Mouse (Mus musculus) kidney, postnatal 0 days (tissue): ENCODE measurements around the gene Pih1d1. TPM values are rescaled to one million over a fixed set of nuclear protein-coding genes. Genes with fewer than 3 reads are reported as not detected.

Experiments
- ATAC-seq: fragments of 200-750 bp; cut with Nextera tagmentation; replicated peaks from 2 replicates; pipeline ENCODE4 v1.8.0; 2017; ENCODE audit warnings: low read depth, moderate number of reproducible peaks, moderate TSS enrichment, moderate library complexity; ENCODE audit not compliant: low FRiP score
- DNase-seq: peaks from one replicate; pipeline ENCODE4 v3.0.0-alpha.2; 2016; ENCODE audit warnings: low spot score
- H3K27ac ChIP-seq: fragments of 300-500 bp; sonication (generic); 2 replicates; pipeline ENCODE4 v1.5.1; 2014; ENCODE audit warnings: mild to moderate bottlenecking
- H3K27me3 ChIP-seq: fragments of 300-500 bp; sonication (generic); 2 replicates; pipeline ENCODE4 v1.6.1; 2014; ENCODE audit warnings: low read length, mixed read lengths; ENCODE audit not compliant: insufficient read depth
- H3K36me3 ChIP-seq: fragments of 300-500 bp; sonication (generic); 2 replicates; pipeline ENCODE4 v1.6.1; 2014; ENCODE audit warnings: low read length, mixed read lengths; ENCODE audit not compliant: insufficient read depth
- H3K4me1 ChIP-seq: fragments of 300-500 bp; sonication (generic); replicated peaks from 2 replicates; pipeline ENCODE4 v1.6.1; 2014; ENCODE audit warnings: antibody characterized with exemption, low read length, mixed read lengths; ENCODE audit not compliant: insufficient read depth
- H3K4me2 ChIP-seq: fragments of 300-500 bp; sonication (generic); 2 replicates; pipeline ENCODE4 v1.6.1; 2014; ENCODE audit warnings: mild to moderate bottlenecking, low read length, moderate library complexity, mixed read lengths
- H3K4me3 ChIP-seq: fragments of 300-500 bp; sonication (generic); replicated peaks from 2 replicates; pipeline ENCODE4 v1.5.1; 2014; ENCODE audit warnings: low read depth, low read length
- H3K9ac ChIP-seq: fragments of 300-500 bp; sonication (generic); 2 replicates; pipeline ENCODE4 v1.6.1; 2014; ENCODE audit warnings: low read depth, low read length
- H3K9me3 ChIP-seq: fragments of 300-500 bp; sonication (generic); replicated peaks from 2 replicates; pipeline ENCODE4 v1.6.1; 2016; ENCODE audit warnings: low read length, inconsistent platforms, mixed read lengths
- CTCF ChIP-seq: IDR thresholded peaks from 2 replicates; pipeline ENCODE4 v1.5.1; 2016; ENCODE audit warnings: antibody characterized with exemption, low read depth, mild to moderate bottlenecking, moderate library complexity
- WGBS: fragments of 180-500 bp; shearing (Covaris S2); extraction: QIAGEN DNeasy Blood & Tissue Kit; methylation state at CpG from one replicate; pipeline ENCODE4 v1.1.7; 2014; 5-methylcytosine and 5-hydroxymethylcytosine counted together
- polyA plus RNA-seq: library from polyadenylated mRNA; unstranded; fragments of >200 nt; fragmentation: Nextera tagmentation; extraction: Ambion mirVana; gene quantifications from 2 replicates; pipeline ENCODE4 v1.2.1, GENCODE M21; 2015

Pih1d1 gene
- polyA plus RNA-seq, 1 experiment from 2014 or later, result 81.3 TPM

- Histone ChIP-seq H3K27me3 (peaks cover 69% of the 10 kb centered on the region), H3K4me2 (peak overlapping the region; percentile 2), H3K4me1 (no peaks in the 10 kb centered on the region), H3K36me3 (no peaks in the 10 kb centered on the region), H3K27ac (no peak overlapping the region), H3K9me3 (no peaks in the 10 kb centered on the region), H3K9ac (no peak overlapping the region), H3K4me3 (peak overlapping the region; percentile 16)
- DNase-seq (no peak), ATAC-seq (no peak)
- 2% methylated on average over 23 of the region's 23 CpGs for WGBS
- TF ChIP-seq CTCF, result no peak
Observed at GRCm38 (mm10) chr7:45175929-45176328, 21.8 kb downstream of the Pih1d1 start.

DNA sequence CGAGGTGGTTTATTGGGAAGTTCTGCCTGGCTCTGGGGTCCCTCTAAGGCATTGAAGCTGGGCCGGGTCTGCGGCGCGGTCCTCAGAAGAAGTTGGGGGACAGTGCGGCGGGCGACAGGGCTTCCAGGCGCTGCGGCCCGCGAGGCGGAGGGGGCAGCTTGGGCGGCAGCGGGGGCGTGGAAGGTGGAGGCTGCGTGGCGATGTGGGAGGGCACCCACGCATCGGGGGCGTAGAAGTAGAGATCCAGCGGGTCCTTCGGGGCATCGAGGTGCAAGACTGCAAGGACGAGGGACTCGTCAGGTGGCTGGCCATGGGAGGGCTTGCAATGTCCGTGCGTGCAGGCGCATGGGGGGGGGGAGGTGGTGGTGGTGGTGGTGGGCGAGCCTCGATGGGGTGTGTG lies 22.3 kb downstream of the Pih1d1 start:
- Histone ChIP-seq H3K9me3 (no peaks in the 10 kb centered on the region), H3K4me1 (no peaks in the 10 kb centered on the region), H3K27ac (no peak overlapping the region), H3K27me3 (peaks cover 73% of the 10 kb centered on the region), H3K36me3 (no peaks in the 10 kb centered on the region), H3K4me3 (peak overlapping the region; percentile 16), H3K9ac (no peak overlapping the region), H3K4me2 (peak overlapping the region; percentile 2)
- ATAC-seq, result no peak
- WGBS, result under 1% methylated on average over 30 of the region's 31 CpGs
- DNase-seq, result no peak
- TF ChIP-seq CTCF, result no peak

GRCm38 (mm10) chr7:45178550-45178949 lies 24.4 kb downstream of the Pih1d1 start:
- no peak overlapping the region for H3K9ac ChIP-seq
- 26% methylated on average over 7 of the region's 7 CpGs for whole genome bisulfite sequencing
- H3K4me3 ChIP-seq, result no peak overlapping the region
- H3K36me3 ChIP-seq, result no peaks in the 10 kb centered on the region
- H3K9me3 ChIP-seq, result no peaks in the 10 kb centered on the region
- H3K27ac ChIP-seq, result no peak overlapping the region
- peaks cover 83% of the 10 kb centered on the region for H3K27me3 ChIP-seq
- ATAC-seq (no peak), DNase-seq (no peak)
- no peak for TF ChIP-seq CTCF
- H3K4me1 ChIP-seq, result peaks cover 5% of the 10 kb centered on the region; the same call in 1 of the 2 replicates
- H3K4me2 ChIP-seq, result no peak overlapping the region

DNA sequence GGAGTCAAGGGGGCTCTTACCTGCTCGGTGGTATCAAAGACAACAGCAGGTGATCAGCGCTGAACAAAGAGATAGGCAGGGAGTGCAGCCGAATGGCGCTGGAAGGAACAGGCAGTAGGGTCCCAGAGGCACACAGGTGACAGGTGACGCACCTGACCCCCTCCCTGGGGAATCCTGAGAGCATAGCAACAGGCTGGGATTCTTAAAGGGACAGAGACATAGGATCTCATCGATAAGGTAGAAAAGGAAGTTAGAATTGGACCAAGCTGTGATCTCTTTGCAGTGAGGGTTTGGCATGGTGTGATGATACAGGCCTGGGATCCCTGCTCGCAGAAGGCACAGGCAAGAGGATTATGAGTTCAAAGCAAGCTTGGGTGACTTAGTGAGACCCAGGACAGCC lies 25.4 kb downstream of the Pih1d1 start, which contains the start of gene Gfy:
Gfy (minus strand) TSS at position 101 of the 400 bp plus-strand sequence.
- no peak within 1 kb of the TSS for H3K27ac ChIP-seq
- peaks cover 83% of the 10 kb centered on the region for H3K27me3 ChIP-seq
- H3K4me1 ChIP-seq, result peaks cover 5% of the 10 kb centered on the region; the same call in 1 of the 2 replicates
- DNase-seq (no peak), ATAC-seq (no peak)
- no peak within 1 kb of the TSS for H3K9ac ChIP-seq
- no peak within 1 kb of the TSS for H3K4me2 ChIP-seq
- no peaks in the 10 kb centered on the region for H3K36me3 ChIP-seq
- TF ChIP-seq CTCF, result no peak
- H3K4me3 ChIP-seq, result no peak within 1 kb of the TSS
- 27% methylated on average over 7 of the region's 7 CpGs for WGBS
- no peaks in the 10 kb centered on the region for H3K9me3 ChIP-seq

DNA sequence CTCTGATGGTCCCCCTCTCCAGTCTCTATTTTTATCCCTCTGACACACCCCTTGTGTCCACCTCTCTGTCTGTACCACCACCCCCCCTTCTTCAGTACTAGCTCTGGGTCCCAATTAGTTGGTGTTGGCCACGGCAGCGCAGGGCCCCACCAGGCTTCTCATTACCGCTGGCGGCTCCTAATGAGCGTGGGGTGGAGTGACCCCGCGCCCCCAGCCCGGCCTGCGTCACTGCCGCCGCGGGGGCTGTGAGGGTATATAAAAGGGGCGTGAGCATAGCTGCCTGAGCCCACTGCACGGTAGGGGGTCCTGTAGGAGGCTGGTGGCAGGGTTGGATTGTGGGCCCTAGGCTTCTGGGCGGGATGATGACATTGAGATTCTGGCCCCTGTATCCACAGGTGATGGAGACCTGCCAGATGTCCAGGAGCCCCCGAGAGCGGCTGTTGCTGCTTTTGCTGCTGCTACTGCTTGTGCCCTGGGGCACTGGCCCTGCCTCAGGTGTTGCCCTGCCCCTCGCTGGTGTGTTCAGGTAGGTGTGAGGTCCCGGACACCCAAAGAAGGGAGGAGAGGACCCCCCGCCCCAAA lies 26.9 kb downstream of the Pih1d1 start, which contains the start of gene Pth2:
Pth2 (plus strand) TSS at position 100 of the 582 bp plus-strand sequence.
- Histone ChIP-seq H3K27me3 (peaks cover 78% of the 10 kb centered on the region), H3K27ac (no peak within 1 kb of the TSS), H3K9me3 (no peaks in the 10 kb centered on the region), H3K4me3 (0 out of 2 replicates have a peak within 1 kb of the TSS, but pooled peaks have one; percentile 10), H3K9ac (no peak within 1 kb of the TSS), H3K4me1 (peaks cover 5% of the 10 kb centered on the region; the same call in 1 of the 2 replicates), H3K4me2 (no peak within 1 kb of the TSS; the same call in 1 of the 2 replicates), H3K36me3 (no peaks in the 10 kb centered on the region)
- ATAC-seq, result no peak
- TF ChIP-seq CTCF, result no peak
- WGBS, result 10% methylated on average over 18 of the region's 20 CpGs
- no peak for DNase-seq

GRCm38 (mm10) chr7:45181540-45181939 lies 27.4 kb downstream of the Pih1d1 start:
- DNase-seq (no peak), ATAC-seq (0 out of 2 replicates have a peak, but pooled peaks have one; percentile 3)
- peaks cover 75% of the 10 kb centered on the region for H3K27me3 ChIP-seq
- H3K9me3 ChIP-seq, result no peaks in the 10 kb centered on the region
- H3K4me2 ChIP-seq, result no peak overlapping the region; the same call in 1 of the 2 replicates
- H3K4me3 ChIP-seq, result 0 out of 2 replicates have a peak overlapping the region, but pooled peaks have one; percentile 10
- TF ChIP-seq CTCF, result no peak
- no peak overlapping the region for H3K27ac ChIP-seq
- no peak overlapping the region for H3K9ac ChIP-seq
- no peaks in the 10 kb centered on the region for H3K36me3 ChIP-seq
- H3K4me1 ChIP-seq, result peaks cover 5% of the 10 kb centered on the region; the same call in 1 of the 2 replicates
- WGBS, result 4% methylated on average over 33 of the region's 35 CpGs
